Mouse (Mus musculus): Measurements from ENCODE around the gene Ptprm. TPM values are rescaled to one million over a fixed set of nuclear protein-coding genes. Genes with fewer than 3 reads are reported as not detected.

Gene Ptprm
- polyA plus RNA-seq, 1 experiment from 2014 or later, result 10.4 TPM

GRCm38 (mm10) chr17:66891067-66891862 lies 463.0 kb downstream of the Ptprm start:
- ATAC-seq (ENCODE audit: insufficient number of reproducible peaks, low FRiP score, low TSS enrichment, low read depth), result no peak
- H3K9me3 ChIP-seq (ENCODE audit: control insufficient read depth, low read length), result no peaks in the 10 kb centered on the region
- H3K4me3 ChIP-seq (ENCODE audit: low read depth, low read length), result no peak overlapping the region
- no peaks in the 10 kb centered on the region for H3K27me3 ChIP-seq (ENCODE audit: control insufficient read depth, insufficient read depth, low read length)
- H3K36me3 ChIP-seq (ENCODE audit: control insufficient read depth, insufficient read depth, low read length), result no peaks in the 10 kb centered on the region
- DNase-seq (ENCODE audit: low spot score), result no peak
- 81% methylated on average over 13 of the region's 13 CpGs for WGBS
- H3K4me1 ChIP-seq (ENCODE audit: control insufficient read depth, insufficient read depth, low read length), result 0 out of 2 replicates have a peak, but pooled peaks cover 2% of the 10 kb centered on the region
- H3K4me2 ChIP-seq (ENCODE audit: low read depth, severe bottlenecking), result no peak overlapping the region
- H3K9ac ChIP-seq (ENCODE audit: low read length), result no peak overlapping the region
- no peak overlapping the region for H3K27ac ChIP-seq (replicated peaks; ENCODE audit: low read depth, low read length)

GRCm38 (mm10) chr17:66882304-66882703 lies 472.0 kb downstream of the Ptprm start:
- Histone ChIP-seq H3K9ac (ENCODE audit: low read length) (no peak overlapping the region), H3K4me2 (ENCODE audit: low read depth, severe bottlenecking) (no peak overlapping the region), H3K4me1 (ENCODE audit: control insufficient read depth, insufficient read depth, low read length) (no peaks in the 10 kb centered on the region), H3K4me3 (ENCODE audit: low read depth, low read length) (no peak overlapping the region), H3K9me3 (ENCODE audit: control insufficient read depth, low read length) (no peaks in the 10 kb centered on the region), H3K27me3 (ENCODE audit: control insufficient read depth, insufficient read depth, low read length) (no peaks in the 10 kb centered on the region), H3K36me3 (ENCODE audit: control insufficient read depth, insufficient read depth, low read length) (no peaks in the 10 kb centered on the region), H3K27ac (replicated peaks; ENCODE audit: low read depth, low read length) (no peak overlapping the region)
- DNase-seq (ENCODE audit: low spot score) (no peak), ATAC-seq (ENCODE audit: insufficient number of reproducible peaks, low FRiP score, low TSS enrichment, low read depth) (no peak)
- WGBS, result 78% methylated on average over 2 of the region's 2 CpGs

- Histone ChIP-seq H3K27me3 (ENCODE audit: control insufficient read depth, insufficient read depth, low read length) (no peaks in the 10 kb centered on the region), H3K4me3 (ENCODE audit: low read depth, low read length) (no peak overlapping the region), H3K9ac (ENCODE audit: low read length) (no peak overlapping the region), H3K4me2 (ENCODE audit: low read depth, severe bottlenecking) (no peak overlapping the region), H3K9me3 (ENCODE audit: control insufficient read depth, low read length) (no peaks in the 10 kb centered on the region), H3K4me1 (ENCODE audit: control insufficient read depth, insufficient read depth, low read length) (no peaks in the 10 kb centered on the region), H3K27ac (replicated peaks; ENCODE audit: low read depth, low read length) (no peak overlapping the region), H3K36me3 (ENCODE audit: control insufficient read depth, insufficient read depth, low read length) (no peaks in the 10 kb centered on the region)
- WGBS, result 76% methylated on average over 9 of the region's 9 CpGs
- ATAC-seq (ENCODE audit: insufficient number of reproducible peaks, low FRiP score, low TSS enrichment, low read depth) (no peak), DNase-seq (ENCODE audit: low spot score) (no peak)
Measured at GRCm38 (mm10) chr17:66880969-66881701, 473.1 kb downstream of the Ptprm start.

GRCm38 (mm10) chr17:66879151-66879550 lies 475.1 kb downstream of the Ptprm start:
- H3K27ac ChIP-seq (replicated peaks; ENCODE audit: low read depth, low read length), result no peak overlapping the region
- no peak overlapping the region for H3K4me3 ChIP-seq (ENCODE audit: low read depth, low read length)
- 81% methylated on average over 2 of the region's 2 CpGs for WGBS
- H3K36me3 ChIP-seq (ENCODE audit: control insufficient read depth, insufficient read depth, low read length), result no peaks in the 10 kb centered on the region
- H3K27me3 ChIP-seq (ENCODE audit: control insufficient read depth, insufficient read depth, low read length), result no peaks in the 10 kb centered on the region
- no peak for ATAC-seq (ENCODE audit: insufficient number of reproducible peaks, low FRiP score, low TSS enrichment, low read depth)
- no peaks in the 10 kb centered on the region for H3K9me3 ChIP-seq (ENCODE audit: control insufficient read depth, low read length)
- H3K4me2 ChIP-seq (ENCODE audit: low read depth, severe bottlenecking), result no peak overlapping the region
- H3K4me1 ChIP-seq (ENCODE audit: control insufficient read depth, insufficient read depth, low read length), result no peaks in the 10 kb centered on the region
- DNase-seq (ENCODE audit: low spot score), result no peak
- H3K9ac ChIP-seq (ENCODE audit: low read length), result no peak overlapping the region

GRCm38 (mm10) chr17:66877582-66877981 lies 476.7 kb downstream of the Ptprm start:
- no peak for ATAC-seq (ENCODE audit: insufficient number of reproducible peaks, low FRiP score, low TSS enrichment, low read depth)
- 69% methylated on average over 6 of the region's 6 CpGs for WGBS
- Histone ChIP-seq H3K27ac (replicated peaks; ENCODE audit: low read depth, low read length) (no peak overlapping the region), H3K4me1 (ENCODE audit: control insufficient read depth, insufficient read depth, low read length) (peaks cover 3% of the 10 kb centered on the region; the same call in 1 of the 2 replicates), H3K4me3 (ENCODE audit: low read depth, low read length) (no peak overlapping the region), H3K9ac (ENCODE audit: low read length) (no peak overlapping the region), H3K27me3 (ENCODE audit: control insufficient read depth, insufficient read depth, low read length) (no peaks in the 10 kb centered on the region), H3K36me3 (ENCODE audit: control insufficient read depth, insufficient read depth, low read length) (no peaks in the 10 kb centered on the region), H3K9me3 (ENCODE audit: control insufficient read depth, low read length) (no peaks in the 10 kb centered on the region), H3K4me2 (ENCODE audit: low read depth, severe bottlenecking) (no peak overlapping the region)
- no peak for DNase-seq (ENCODE audit: low spot score)

GRCm38 (mm10) chr17:66874810-66875209 lies 479.4 kb downstream of the Ptprm start:
- DNase-seq (ENCODE audit: low spot score), result no peak
- peaks cover 3% of the 10 kb centered on the region; the same call in 1 of the 2 replicates for H3K4me1 ChIP-seq (ENCODE audit: control insufficient read depth, insufficient read depth, low read length)
- H3K36me3 ChIP-seq (ENCODE audit: control insufficient read depth, insufficient read depth, low read length), result no peaks in the 10 kb centered on the region
- WGBS, result 79% methylated on average over 11 of the region's 11 CpGs
- H3K27ac ChIP-seq (replicated peaks; ENCODE audit: low read depth, low read length), result no peak overlapping the region
- H3K9ac ChIP-seq (ENCODE audit: low read length), result no peak overlapping the region
- no peaks in the 10 kb centered on the region for H3K9me3 ChIP-seq (ENCODE audit: control insufficient read depth, low read length)
- no peak for ATAC-seq (ENCODE audit: insufficient number of reproducible peaks, low FRiP score, low TSS enrichment, low read depth)
- no peak overlapping the region for H3K4me2 ChIP-seq (ENCODE audit: low read depth, severe bottlenecking)
- no peak overlapping the region for H3K4me3 ChIP-seq (ENCODE audit: low read depth, low read length)
- no peaks in the 10 kb centered on the region for H3K27me3 ChIP-seq (ENCODE audit: control insufficient read depth, insufficient read depth, low read length)

- WGBS, result 89% methylated on average over 4 of the region's 4 CpGs
- no peaks in the 10 kb centered on the region for H3K9me3 ChIP-seq (ENCODE audit: control insufficient read depth, low read length)
- no peaks in the 10 kb centered on the region for H3K36me3 ChIP-seq (ENCODE audit: control insufficient read depth, insufficient read depth, low read length)
- peaks cover 5% of the 10 kb centered on the region; the same call in 1 of the 2 replicates for H3K4me1 ChIP-seq (ENCODE audit: control insufficient read depth, insufficient read depth, low read length)
- H3K4me3 ChIP-seq (ENCODE audit: low read depth, low read length), result no peak overlapping the region
- no peak overlapping the region for H3K9ac ChIP-seq (ENCODE audit: low read length)
- DNase-seq (ENCODE audit: low spot score), result no peak
- no peaks in the 10 kb centered on the region for H3K27me3 ChIP-seq (ENCODE audit: control insufficient read depth, insufficient read depth, low read length)
- no peak overlapping the region for H3K27ac ChIP-seq (replicated peaks; ENCODE audit: low read depth, low read length)
- H3K4me2 ChIP-seq (ENCODE audit: low read depth, severe bottlenecking), result no peak overlapping the region
- no peak for ATAC-seq (ENCODE audit: insufficient number of reproducible peaks, low FRiP score, low TSS enrichment, low read depth)
Measured at GRCm38 (mm10) chr17:66871396-66871795, 482.9 kb downstream of the Ptprm start.

- Histone ChIP-seq H3K36me3 (ENCODE audit: control insufficient read depth, insufficient read depth, low read length) (no peaks in the 10 kb centered on the region), H3K9me3 (ENCODE audit: control insufficient read depth, low read length) (no peaks in the 10 kb centered on the region), H3K4me3 (ENCODE audit: low read depth, low read length) (no peak overlapping the region), H3K4me1 (ENCODE audit: control insufficient read depth, insufficient read depth, low read length) (peaks cover 5% of the 10 kb centered on the region; the same call in 1 of the 2 replicates), H3K27ac (replicated peaks; ENCODE audit: low read depth, low read length) (no peak overlapping the region), H3K27me3 (ENCODE audit: control insufficient read depth, insufficient read depth, low read length) (no peaks in the 10 kb centered on the region), H3K9ac (ENCODE audit: low read length) (no peak overlapping the region), H3K4me2 (ENCODE audit: low read depth, severe bottlenecking) (no peak overlapping the region)
- 49% methylated on average over 13 of the region's 13 CpGs for WGBS
- no peak for ATAC-seq (ENCODE audit: insufficient number of reproducible peaks, low FRiP score, low TSS enrichment, low read depth)
- DNase-seq (ENCODE audit: low spot score), result no peak
Measured at GRCm38 (mm10) chr17:66869581-66870002, 484.7 kb downstream of the Ptprm start.

All from limb, embryonic 11.5 days (tissue).